Mouse (Mus musculus) intestine, postnatal 0 days (tissue): ENCODE measurements around the gene Tcta. TPM values are rescaled to one million over a fixed set of nuclear protein-coding genes. Genes with fewer than 3 reads are reported as not detected.
"Not testable (repeated sequence)": the region's sequence is repeated elsewhere in the genome, so short reads cannot be mapped to it uniquely, and the experiment has no call there.

ENCODE experiments used
- ATAC-seq: fragments of 200-750 bp; cut with Nextera tagmentation; 2 replicates; pipeline ENCODE4 v1.8.0; 2017; ENCODE audit warnings: mild to moderate bottlenecking, moderate TSS enrichment, moderate library complexity
- H3K27ac ChIP-seq: fragments of 300-500 bp; sonication (generic); 2 replicates; pipeline ENCODE4 v1.5.1; 2014; ENCODE audit warnings: mild to moderate bottlenecking, low read depth, low read length, moderate library complexity
- H3K27me3 ChIP-seq: fragments of 300-500 bp; sonication (generic); replicated peaks from 2 replicates; pipeline ENCODE4 v1.6.1; 2014; ENCODE audit warnings: low read length, mixed read lengths; ENCODE audit not compliant: control insufficient read depth, insufficient read depth
- H3K36me3 ChIP-seq: fragments of 300-500 bp; sonication (generic); 2 replicates; pipeline ENCODE4 v1.6.1; 2014; ENCODE audit warnings: mild to moderate bottlenecking, moderate library complexity; ENCODE audit not compliant: control insufficient read depth, insufficient read depth
- H3K4me1 ChIP-seq: fragments of 300-500 bp; sonication (generic); replicated peaks from 2 replicates; pipeline ENCODE4 v1.6.1; 2014; ENCODE audit warnings: antibody characterized with exemption, low read length, mixed read lengths; ENCODE audit not compliant: control insufficient read depth, insufficient read depth
- H3K4me2 ChIP-seq: fragments of 300-500 bp; sonication (generic); replicated peaks from 2 replicates; pipeline ENCODE4 v1.6.1; 2014; ENCODE audit warnings: low read depth, mild to moderate bottlenecking, moderate library complexity
- H3K4me3 ChIP-seq: fragments of 300-500 bp; sonication (generic); 2 replicates; pipeline ENCODE4 v1.5.1; 2014; ENCODE audit warnings: low read depth, low read length
- H3K9ac ChIP-seq: fragments of 300-500 bp; sonication (generic); 2 replicates; pipeline ENCODE4 v1.6.1; 2014; ENCODE audit warnings: mild to moderate bottlenecking, low read depth, low read length
- H3K9me3 ChIP-seq: fragments of 300-500 bp; sonication (generic); 2 replicates; pipeline ENCODE4 v1.6.1; 2016; ENCODE audit warnings: mixed run types; ENCODE audit not compliant: control insufficient read depth
- CTCF ChIP-seq: sonication (generic); IDR thresholded peaks from 2 replicates; pipeline ENCODE4 v1.5.1; 2016; ENCODE audit warnings: low read depth, mild to moderate bottlenecking, control low read depth, antibody characterized with exemption, moderate library complexity
- WGBS: fragments of 180-500 bp; shearing (Covaris S2); extraction: QIAGEN DNeasy Blood & Tissue Kit; methylation state at CpG from one replicate; pipeline ENCODE4 v1.1.7; 2014; 5-methylcytosine and 5-hydroxymethylcytosine counted together
- polyA plus RNA-seq: library from polyadenylated mRNA; unstranded; fragments of >200 nt; fragmentation: Nextera tagmentation; extraction: Ambion mirVana; gene quantifications from 2 replicates; pipeline ENCODE4 v1.2.1, GENCODE M21; 2015

The Tcta gene
- polyA plus RNA-seq, 1 experiment from 2014 or later: 50.4 TPM

DNA sequence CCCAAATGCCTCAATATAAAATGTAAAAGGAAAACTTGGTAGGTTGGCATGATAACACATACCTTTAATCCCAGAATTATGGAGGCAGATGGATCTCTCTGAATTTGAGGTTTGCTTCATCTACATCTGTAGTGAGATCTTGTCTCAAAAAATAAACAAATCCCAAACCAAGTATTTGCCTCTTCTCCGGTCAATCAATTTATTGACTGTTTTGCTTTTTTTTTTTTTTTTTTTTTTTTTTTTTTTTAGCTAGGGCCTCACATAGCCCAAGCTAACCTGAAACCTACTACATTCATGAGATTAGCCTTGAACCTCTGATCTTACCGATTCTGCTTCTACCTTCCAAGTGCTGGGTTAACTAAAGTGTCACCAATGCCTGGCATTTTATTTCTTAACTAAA, 16.6 kb downstream of the Tcta start:
- Histone ChIP-seq H3K4me2 (no peak overlapping the region; the same call in 1 of the 2 replicates), H3K4me1 (no peaks in the 10 kb centered on the region), H3K9ac (no peak overlapping the region), H3K36me3 (no peaks in the 10 kb centered on the region), H3K9me3 (no peaks in the 10 kb centered on the region), H3K27me3 (no peaks in the 10 kb centered on the region), H3K27ac (no peak overlapping the region), H3K4me3 (no peak overlapping the region)
- WGBS: 40% methylated on average over 2 of the region's 2 CpGs
- TF ChIP-seq CTCF: no peak
- ATAC-seq: no peak

DNA sequence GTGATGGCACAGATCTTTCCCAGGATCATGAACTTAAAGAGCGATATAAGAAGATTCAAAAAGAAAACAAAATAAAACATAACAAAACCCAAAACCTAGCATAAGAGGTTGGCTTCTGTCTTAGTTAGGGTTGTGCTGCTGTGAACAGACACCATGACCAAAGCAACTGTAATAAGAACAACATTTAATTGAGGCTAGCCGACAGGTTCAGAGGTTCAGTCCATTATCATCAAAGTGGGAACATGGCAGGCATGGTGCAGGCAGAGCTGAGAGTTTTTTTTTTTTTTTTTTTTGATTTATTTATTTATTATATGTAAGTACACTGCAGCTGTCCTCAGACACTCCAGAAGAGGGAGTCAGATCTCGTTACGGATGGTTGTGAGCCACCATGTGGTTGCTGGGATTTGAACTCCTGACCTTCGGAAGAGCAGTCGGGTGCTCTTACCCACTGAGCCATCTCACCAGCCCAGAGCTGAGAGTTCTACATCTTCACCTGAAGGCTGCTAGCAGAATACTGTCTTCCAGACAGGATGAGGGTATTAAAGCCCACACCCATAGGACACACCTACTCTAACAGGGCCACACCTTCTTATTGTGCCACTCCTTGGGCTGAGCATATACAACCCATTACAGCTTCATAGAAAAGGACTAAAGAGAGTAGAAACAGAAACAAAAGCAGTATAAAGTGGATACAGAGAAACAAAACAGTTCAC, 18.3 kb downstream of the Tcta start:
- H3K9ac ChIP-seq, H3K27ac ChIP-seq, H3K27me3 ChIP-seq, H3K36me3 ChIP-seq, H3K4me3 ChIP-seq, H3K4me1 ChIP-seq, H3K4me2 ChIP-seq, H3K9me3 ChIP-seq: not testable (repeated sequence)
- ATAC-seq: 0 out of 2 replicates have a peak, but pooled peaks have one; percentile 17
- WGBS: 86% methylated on average over 4 of the region's 6 CpGs

DNA sequence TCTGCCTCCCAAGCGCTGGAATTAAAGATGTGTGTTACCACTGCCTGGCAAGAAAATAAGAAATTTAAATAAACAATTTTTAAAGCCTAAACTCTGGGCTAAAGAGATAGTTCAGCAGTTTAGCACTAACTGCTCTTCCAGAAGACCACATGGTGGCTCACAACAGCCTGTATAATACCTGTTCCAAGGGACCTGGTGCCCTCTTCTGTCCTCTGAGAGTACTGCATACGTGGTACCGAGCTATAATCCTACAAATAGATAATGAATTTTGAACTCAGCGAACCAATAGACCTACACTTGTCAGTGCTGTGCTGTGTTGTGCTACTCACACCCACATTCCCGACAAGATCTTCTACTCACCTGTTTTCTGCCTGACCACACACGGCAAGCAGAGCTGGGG, 21.6 kb downstream of the Tcta start:
- TF ChIP-seq CTCF: peak; percentile 94
- Histone ChIP-seq H3K36me3 (no peaks in the 10 kb centered on the region), H3K9me3 (no peaks in the 10 kb centered on the region), H3K4me3 (no peak overlapping the region), H3K27ac (no peak overlapping the region), H3K9ac (no peak overlapping the region), H3K27me3 (no peaks in the 10 kb centered on the region), H3K4me2 (no peak overlapping the region), H3K4me1 (no peaks in the 10 kb centered on the region)
- ATAC-seq: peak; percentile 53
- 10% methylated on average over 6 of the region's 6 CpGs for WGBS

DNA sequence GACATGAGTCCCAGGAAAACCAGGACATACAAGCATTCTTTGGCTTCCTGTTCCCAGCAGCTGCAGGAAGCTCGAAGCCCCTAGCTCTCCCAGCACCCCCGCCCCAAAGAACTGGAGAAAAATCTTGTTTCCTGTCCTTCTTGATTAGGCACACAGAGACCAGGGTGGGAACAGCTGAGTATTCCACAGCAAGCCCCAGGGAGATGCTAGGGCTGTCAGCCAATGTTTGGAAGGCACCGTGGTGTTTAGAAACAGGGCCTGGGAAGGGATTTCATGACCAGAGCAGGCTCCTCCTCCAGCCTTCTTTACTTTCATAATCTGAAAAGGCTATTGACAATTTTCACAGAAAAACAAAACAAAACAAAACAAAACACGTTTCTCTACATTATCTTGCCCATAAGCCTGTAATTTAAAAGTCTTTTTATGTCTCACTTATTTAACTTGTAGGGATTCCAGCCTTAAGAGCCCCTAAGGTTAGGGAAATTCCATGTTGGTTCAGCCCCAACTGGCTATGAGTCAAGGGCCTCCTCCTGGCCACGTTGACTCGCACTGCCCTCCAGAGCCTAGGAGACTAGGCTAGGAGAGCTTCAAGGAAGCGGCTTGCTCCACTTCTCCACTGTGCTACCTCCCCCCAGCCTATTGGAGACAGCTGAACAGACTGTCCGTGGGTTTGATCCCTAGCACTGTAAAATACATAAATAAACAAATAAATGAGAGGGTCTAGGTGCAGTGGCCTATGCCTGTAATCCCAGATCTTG, 25.7 kb downstream of the Tcta start:
- H3K4me2 ChIP-seq: no peak overlapping the region
- no peaks in the 10 kb centered on the region for H3K36me3 ChIP-seq
- TF ChIP-seq CTCF: no peak
- WGBS: 39% methylated on average over 8 of the region's 8 CpGs
- no peaks in the 10 kb centered on the region for H3K4me1 ChIP-seq
- H3K4me3 ChIP-seq: no peak overlapping the region
- no peaks in the 10 kb centered on the region for H3K9me3 ChIP-seq
- H3K9ac ChIP-seq: no peak overlapping the region
- peak overlapping the region; percentile 6; the same call in 1 of the 2 replicates for H3K27ac ChIP-seq
- ATAC-seq: 0 out of 2 replicates have a peak, but pooled peaks have one; percentile 25
- H3K27me3 ChIP-seq: no peaks in the 10 kb centered on the region

DNA sequence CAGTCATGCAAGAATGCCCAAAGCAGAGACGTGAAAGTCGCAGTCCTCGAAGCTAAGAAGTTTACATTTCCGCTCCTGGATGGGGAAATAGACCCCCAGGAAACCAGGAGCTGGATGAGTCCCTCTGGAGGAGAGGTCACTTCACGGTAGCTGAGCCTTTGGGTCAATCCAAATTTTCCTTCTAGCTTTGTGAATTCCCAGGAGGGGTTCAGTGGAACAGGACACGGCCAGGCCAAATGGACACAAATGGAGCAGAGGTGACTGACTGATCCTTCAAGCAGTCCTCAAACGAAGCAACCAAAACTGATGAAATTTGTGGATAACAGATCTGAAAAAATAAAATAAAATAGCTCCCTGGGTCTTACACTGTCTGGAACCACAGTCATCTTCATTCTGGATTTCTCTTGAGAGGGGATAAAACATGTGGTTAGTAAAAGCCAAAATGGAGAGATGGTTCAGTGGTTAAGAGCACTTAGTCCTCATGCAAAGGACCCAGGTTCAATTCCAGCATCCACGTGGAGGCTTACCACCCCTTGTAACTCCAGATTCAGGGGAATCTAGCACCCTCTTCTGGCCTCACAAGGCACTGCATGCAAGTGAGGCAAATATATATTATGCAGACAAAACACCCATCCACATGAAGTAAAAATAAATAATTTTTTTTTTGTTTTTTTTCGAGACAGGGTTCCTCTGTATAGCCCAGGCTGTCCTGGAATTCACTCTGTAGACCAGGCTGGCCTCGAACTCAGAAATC, 27.1 kb downstream of the Tcta start:
- Histone ChIP-seq H3K4me1 (no peaks in the 10 kb centered on the region), H3K9me3 (no peaks in the 10 kb centered on the region), H3K4me2 (no peak overlapping the region), H3K27me3 (no peaks in the 10 kb centered on the region), H3K27ac (no peak overlapping the region), H3K9ac (no peak overlapping the region), H3K36me3 (no peaks in the 10 kb centered on the region), H3K4me3 (no peak overlapping the region)
- no peak for ATAC-seq
- peak; percentile 78 for TF ChIP-seq CTCF
- WGBS: 66% methylated on average over 10 of the region's 10 CpGs

DNA sequence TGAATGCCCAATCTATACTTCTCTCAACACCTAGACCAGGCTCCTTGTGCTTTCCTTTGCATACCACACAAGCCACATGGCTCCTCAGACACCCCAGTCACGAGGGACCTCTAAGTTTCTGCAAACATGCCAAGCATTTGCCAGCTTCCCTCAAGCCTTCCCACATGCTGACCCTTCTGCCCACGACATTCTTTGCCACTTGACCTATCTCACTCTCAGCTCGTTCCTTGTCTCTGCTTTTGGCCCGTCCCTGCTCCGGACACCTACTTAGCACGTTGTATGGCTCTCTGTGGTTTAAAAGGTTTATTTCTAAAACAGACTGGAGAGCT, 30.7 kb downstream of the Tcta start:
- Histone ChIP-seq H3K9ac (no peak overlapping the region), H3K4me2 (no peak overlapping the region), H3K4me1 (0 out of 2 replicates have a peak, but pooled peaks cover 5% of the 10 kb centered on the region), H3K9me3 (no peaks in the 10 kb centered on the region), H3K27me3 (no peaks in the 10 kb centered on the region), H3K4me3 (no peak overlapping the region), H3K36me3 (no peaks in the 10 kb centered on the region), H3K27ac (no peak overlapping the region)
- ATAC-seq: no peak
- 59% methylated on average over 6 of the region's 6 CpGs for WGBS
- no peak for TF ChIP-seq CTCF
